Mouse (Mus musculus) ovary, postnatal 36 days (tissue): ENCODE data around the gene Dync2li1.

ENCODE experiments used
- DNase-seq: peaks from one replicate; pipeline ENCODE4 v3.0.0; 2022; ENCODE audit warnings: low spot score, mixed read lengths

Gene Dync2li1

DNA sequence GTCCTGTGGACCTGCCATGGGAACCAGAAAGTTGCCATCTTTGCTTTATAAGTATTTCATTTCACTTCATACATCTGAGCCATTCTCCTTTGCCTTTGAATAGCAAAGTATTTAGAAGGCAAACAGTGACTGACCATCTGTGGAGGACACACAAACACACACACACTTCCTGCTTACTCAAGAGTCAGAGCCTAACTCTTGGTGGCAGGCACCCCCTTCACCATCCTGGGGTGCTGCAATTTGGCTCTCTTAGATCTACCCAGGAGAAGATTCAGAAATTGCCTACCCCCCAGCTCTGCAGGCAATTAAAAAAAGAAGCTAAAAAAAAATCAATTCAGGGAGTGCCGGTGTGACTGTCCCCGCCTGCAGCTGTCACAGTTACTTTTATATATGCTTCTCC, 20.2 kb downstream of the Dync2li1 start:
- DNase-seq: no peak

DNA sequence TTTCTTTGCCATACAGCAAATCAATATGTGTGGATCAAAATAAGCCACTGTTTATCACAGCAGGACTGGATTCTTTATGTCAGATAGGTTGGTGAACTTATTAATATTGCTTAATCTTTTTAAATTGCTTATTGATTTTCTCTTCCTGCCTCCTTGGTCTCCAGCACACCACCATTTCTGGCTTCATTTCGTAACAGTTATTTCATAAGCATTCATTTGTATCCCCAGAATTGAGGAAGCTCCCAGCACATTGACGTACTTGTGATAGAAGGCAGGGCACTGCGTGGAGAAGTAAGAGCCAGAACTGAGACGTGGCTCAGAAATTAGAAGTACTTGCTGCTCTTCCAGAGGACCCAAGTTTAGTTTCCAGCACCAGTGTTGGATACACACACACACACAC, 21.3 kb downstream of the Dync2li1 start:
- DNase-seq: no peak

DNA sequence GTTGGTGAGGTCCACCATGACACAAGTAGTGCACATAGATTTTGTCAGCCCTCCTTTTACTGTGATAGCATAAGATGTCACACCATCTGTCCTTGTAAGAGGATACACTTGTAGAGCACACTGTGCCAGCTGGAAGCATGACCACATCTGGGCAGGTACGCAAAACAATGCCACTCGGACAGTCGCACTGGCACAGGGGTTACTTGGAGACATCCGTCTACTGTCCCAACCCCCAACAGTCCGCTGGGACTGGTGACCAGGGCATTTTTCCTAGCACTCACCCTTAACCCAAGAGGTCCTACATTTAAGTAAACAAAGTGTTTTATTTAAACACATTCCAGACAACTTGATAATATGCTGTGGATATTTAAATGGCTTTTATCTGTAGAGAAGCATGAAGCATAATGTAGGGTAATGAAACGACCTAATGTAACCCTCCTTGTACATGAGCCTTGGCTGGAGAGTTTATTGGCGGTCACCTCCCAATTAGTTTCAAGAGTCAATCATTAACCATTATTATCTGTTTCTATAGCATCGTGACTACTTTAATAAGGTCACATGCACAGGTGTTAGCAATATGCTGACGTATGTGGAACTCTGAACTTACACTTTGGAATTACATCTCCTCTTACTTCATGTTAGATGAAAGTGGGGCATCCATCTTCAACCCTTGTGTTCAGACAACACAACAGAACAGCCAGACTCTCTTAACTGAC, 24.2 kb downstream of the Dync2li1 start:
- no peak for DNase-seq

DNA sequence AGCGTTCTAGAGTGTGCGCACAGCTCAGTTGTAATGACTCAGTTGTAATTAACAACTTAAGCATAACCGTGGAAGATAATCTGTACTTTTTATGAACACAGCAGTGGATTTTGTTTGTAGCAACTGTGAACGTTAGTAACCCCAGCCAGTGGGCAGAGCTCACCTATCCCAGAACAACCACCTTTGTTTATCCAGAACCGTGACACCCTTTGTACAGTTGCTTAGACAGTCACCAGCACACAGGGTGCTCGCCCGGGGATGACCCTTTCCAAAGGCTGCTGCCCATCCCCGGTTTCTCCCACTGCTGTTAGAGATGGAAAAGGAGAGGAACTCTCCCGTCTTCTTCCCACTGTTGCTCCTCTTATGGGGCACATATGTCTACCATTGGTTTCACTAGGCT, 27.2 kb downstream of the Dync2li1 start:
- no peak for DNase-seq

DNA sequence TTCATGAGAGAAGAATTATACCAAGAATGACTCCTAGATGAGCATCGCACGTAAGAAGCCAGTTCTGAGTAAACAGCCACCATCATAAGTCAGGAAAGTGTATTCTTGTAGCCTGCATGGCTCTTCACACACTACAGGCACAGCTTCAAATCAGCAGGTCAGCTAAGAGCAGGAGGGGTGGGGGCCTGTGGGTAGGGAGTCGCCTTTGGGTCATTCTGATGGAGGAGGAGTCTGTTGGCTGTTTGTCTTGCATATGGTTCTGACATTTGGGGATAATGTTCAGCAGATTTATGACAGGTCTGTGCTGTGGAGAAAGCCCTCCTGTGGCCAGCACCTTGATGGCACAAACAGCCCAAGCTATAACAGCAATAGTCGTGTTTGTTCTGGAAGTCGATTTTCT, 29.9 kb downstream of the Dync2li1 start:
- DNase-seq: no peak

DNA sequence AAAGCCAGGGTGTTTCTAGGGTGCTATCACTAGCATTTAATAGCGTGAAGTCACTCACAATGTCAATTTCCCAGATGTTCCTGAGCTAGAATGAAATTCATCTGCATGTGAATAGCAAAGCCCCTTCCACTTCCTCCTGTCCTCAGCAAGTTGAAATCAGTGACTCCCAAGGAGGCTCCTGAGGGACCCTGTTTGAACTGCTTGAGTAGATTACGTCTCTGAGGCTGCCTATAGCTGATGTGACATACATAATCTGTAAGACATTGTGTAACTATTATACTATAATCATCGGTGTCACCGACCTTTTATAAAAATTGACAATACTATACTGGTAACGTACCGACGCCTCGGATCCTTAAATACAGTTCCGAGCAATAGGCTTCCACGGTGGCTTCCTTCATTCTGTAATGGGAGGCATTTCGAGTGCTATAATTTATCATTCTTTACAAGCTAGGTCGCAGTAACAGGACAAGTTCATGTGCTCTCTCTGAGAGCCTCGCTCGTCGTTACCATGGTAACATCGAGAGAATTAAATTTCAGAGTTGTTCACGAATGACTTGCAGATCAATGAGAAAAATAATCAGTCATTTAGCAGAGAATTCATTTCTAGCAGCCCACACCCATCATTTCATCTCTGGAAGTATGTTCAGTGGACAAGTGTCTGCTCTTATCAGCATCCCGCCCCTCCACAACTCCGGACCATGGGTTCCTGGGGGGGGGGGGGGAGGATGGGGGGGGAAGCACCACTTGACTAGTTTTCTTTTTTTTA, 30.5 kb downstream of the Dync2li1 start:
- no peak for DNase-seq

DNA sequence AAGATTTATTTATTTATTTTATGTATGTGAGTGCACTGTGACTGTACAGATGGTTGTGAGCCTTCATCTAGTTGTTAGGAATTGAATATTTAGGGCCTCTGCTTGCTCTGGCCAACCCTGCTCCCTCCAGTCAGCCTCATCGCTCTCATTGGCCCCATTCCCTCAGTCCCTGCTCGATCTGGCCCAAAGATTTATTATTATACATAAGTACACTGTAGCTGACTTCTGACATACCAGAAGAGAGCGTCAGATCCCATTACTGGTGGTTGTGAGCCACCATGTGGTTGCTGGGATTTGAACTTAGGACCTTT, 31.1 kb downstream of the Dync2li1 start:
- no peak for DNase-seq

DNA sequence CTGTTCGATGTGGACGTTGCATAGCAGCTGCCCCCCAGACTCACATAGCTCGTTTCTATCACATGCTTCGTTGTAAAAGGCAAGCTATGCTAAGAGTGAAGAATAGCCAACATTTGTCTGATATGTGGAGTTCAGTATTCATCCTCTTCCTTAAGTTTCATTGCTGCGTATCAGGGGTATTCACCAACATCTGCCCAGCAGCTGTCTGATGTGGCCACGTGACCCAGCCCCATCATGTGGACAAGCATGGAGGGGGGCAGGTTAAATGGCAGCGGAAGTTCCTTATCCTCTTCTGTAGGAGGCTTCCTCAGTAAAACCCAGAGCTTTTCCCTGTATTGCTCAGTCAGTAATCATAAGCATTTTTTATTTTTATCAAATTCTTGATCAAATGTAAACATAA, 31.5 kb downstream of the Dync2li1 start:
- no peak for DNase-seq

DNA sequence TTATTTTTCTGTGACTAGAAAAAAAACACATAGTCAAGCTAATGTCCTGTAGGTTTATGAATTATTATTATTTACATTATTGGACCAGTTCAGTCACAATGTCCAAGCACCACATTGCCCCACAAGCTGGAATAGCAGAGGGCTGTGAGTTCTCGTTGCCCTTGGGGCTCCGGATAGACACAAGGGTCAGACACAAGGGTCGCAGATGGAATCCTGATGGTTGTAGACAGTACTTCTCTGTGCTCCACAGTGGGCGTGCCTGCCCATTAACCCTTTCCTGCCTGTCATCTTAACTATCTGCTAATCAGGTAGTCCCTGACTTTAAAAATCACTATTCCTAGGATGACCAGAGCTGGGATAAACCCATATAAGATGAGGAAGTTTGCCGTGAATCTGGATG, 31.9 kb downstream of the Dync2li1 start:
- no peak for DNase-seq

DNA sequence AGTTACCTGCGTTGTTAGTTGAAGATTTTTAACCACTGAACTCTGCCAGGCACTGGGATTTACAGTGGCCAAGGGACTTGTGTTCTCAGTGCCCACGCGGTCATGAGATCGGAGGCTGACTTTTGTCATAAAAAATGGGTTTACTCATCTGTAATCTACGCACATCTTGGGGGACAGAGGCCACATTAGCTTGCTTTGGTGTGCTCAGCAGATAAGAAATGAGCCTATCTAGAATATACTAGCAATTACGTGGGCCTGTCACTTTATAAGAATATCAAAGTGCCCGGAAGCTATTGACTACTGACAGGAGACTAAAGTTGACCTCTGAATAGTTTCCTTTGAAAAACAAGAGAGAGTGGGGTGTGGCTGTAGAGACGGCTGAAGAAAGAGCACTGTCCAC, 32.7 kb downstream of the Dync2li1 start:
- DNase-seq: no peak

DNA sequence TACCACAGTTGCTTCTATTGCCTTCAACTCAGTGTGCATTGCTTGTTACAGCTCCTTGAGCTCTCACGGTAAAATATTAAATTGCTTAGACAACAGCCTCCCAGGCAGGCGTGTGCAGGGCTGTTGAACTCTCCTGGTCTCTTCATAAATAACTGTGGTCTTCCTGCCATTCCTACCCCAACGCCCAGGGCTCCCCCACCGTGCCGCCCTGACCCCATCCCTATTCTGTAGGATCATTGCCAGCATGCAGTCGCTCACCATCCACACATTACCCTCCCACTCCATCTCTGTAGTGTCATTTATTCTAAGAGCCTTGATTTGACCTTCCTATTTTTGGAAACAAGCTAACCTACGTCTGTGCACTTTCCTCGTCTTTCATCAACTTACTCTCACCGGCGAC, 38.8 kb downstream of the Dync2li1 start:
- DNase-seq: no peak

DNA sequence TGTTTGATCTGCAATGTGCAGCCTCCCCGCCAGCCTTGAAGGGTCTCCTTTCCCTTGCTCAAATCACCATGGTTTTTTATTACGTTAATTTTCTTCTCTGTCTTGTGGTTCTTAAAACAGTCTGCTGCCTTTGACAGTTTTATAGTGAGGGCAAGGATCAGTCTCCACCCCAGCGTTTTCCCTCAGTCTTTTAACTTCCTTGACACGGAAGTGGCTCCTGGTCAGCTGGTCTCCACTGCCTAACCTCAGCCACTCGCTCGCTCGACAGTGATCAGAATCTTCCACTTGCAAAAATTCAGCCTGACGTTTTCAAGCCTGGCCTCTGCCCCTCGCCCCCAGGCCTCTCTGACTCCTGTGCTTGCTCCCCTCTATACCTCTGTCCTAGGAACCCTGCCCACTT, 39.4 kb downstream of the Dync2li1 start:
- DNase-seq: no peak

DNA sequence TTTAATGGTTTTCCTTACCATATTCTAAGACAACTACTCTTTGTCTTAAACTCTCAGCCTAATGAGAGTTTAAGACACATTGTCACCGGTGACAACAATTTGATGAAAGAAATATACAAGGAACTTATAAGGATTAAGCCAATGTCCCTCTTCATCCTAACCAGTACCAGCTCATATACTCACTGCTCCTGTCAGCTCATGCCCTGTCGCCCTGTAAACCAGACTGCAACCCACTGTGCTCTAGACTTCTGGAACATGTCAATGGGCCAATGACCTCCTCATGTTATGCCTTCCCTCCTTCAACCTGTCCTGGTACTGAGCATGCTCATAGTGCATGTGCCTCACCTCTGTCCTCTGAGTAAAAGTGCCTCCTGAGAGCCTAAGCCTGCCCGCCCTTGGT, 41.6 kb downstream of the Dync2li1 start:
- no peak for DNase-seq

DNA sequence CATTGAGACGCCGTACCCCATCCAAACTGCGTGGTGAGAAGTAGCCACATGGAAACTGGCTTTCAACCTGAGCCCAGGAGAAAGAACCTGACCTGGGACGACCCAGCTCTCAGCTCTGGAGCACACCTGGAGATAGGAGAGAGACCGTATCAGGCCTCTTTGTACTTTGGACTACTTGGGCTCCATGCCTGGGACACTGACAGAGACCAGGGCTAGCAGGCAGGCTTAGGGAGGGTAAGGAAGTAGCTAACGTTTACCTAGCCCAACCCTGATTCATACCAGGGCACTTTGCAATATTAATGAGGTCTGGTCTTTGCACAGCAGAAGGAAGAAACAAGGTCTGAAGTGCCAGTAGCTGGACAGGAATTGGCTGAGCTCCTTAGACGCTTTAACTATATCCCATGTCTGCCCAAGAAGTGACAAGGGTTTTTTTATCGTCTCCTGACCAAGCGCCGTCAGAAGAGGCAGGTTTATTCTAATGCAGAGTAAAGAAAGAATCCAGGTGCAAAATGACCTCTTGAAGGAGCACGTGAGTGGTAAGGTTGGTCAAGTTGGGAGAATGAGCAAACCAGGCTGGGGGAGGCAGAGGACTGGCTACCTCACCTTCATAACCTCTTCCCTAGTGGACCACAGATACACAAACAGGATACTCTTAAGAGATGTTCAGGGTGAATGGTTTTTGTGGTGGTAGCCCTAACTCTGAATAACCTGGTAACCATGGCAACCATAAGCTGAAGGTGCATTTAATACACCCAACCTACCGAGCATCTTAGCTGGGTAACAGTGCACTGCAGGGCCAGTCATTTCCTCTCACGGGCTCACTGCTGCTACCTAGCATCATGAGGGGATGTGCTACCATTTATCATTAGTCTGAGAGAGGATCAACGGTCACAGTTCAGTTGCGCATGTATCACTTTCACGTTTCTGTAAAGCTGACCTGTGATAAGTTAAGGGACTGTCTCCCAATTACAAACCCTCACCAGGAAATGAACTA, 46.4 kb downstream of the Dync2li1 start:
- no peak for DNase-seq

DNA sequence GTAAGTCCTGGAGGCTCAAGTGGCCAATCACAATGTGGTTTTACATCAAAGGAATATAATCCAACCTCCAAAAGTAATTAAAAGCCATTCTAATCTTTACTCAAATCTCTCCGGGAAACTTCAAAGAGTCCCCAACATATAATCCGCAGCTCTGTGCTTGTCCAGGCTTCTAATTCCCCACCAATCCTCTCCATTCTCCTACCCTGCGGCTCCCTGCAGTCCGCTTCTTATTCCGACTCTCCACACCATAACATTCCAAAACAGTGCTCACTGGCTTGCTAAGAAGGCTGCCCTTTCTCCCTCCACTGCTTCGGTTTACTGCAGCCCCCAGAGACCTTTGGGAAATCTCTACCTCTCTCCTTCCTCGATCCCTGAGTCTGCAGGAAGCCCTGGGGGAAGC, 47.8 kb downstream of the Dync2li1 start:
- DNase-seq: no peak

DNA sequence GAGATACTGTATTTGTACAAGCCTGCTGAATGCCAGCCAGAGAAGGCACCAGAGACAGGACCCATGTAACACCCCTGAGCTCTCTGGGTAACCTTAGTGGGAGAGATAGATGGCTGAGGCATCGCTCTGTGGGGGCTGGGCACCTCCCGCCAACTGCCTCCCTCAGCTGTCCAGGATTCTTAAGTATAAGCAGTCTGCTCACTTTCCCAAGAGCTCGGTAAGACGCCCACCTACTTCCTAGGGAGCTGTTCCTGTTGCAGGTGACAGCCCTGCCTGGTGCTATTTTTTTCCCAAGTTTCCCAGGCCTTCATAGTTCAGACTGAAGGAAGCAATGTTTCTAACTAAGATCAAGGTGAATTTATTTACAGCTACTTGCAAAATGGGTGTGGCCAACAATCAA, 48.9 kb downstream of the Dync2li1 start:
- DNase-seq: no peak

DNA sequence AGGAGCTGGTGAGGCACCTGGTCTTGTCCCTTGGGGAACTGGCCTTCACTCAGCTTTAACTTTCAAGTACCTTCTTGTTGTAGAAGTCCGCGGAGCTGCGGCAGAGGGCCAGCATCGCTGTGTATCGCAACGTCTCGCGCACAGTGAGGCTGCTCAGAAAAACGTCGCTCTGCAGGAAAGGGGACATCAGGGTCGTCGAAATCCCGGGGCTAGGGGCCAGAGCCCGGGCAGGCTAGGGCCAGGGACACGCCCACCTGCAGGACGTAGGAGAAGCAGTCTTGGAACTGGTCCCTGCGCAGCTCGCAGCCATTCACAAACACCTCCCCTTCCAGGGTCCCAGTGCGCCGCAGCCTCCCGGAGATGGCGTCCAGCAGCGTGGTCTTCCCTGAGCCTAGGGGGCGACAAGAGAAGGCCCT, 49.7 kb downstream of the Dync2li1 start, which contains the start of gene Abcg8:
Abcg8 (plus strand) TSS at position 352 of the 416 bp plus-strand sequence.
- DNase-seq: peak; percentile 25

DNA sequence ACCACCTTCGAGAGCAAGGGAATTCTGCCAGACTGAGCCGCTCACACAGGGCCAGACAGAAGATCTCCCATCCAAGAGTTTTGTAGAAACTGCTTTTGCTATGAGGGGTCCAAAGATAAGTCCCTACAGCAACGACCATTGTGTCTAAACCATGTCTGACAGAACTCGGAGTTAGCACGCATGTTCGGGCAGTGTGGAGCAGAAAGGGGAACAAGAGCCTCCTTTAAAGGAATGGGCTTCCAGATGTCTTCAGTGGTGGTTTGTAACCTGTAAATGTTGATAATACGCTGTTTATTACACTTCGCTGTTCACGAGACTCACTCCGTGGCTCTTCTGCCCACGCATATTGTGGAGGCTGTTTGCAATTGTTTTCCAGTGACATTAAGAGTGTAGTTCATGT, 51.3 kb downstream of the Dync2li1 start:
- DNase-seq: no peak

DNA sequence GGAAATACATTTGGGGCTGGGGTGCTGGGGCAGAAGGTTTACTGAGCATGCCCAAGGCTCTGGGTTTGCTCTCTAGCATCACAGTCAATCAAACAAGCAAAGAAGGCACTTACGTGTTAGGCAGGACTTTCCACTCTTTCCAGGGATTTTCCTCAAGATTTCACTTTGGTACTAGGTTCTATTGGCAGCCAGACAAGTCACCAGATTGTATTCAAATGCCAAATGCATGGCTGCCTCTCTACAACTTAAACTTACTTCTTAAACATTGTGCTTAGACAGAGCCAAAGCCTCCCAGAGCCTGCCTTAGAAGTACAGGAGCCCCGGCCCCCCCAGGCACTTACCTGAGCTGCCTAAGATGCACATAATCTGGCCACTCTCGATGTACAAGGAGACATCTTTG, 55.4 kb downstream of the Dync2li1 start:
- no peak for DNase-seq

DNA sequence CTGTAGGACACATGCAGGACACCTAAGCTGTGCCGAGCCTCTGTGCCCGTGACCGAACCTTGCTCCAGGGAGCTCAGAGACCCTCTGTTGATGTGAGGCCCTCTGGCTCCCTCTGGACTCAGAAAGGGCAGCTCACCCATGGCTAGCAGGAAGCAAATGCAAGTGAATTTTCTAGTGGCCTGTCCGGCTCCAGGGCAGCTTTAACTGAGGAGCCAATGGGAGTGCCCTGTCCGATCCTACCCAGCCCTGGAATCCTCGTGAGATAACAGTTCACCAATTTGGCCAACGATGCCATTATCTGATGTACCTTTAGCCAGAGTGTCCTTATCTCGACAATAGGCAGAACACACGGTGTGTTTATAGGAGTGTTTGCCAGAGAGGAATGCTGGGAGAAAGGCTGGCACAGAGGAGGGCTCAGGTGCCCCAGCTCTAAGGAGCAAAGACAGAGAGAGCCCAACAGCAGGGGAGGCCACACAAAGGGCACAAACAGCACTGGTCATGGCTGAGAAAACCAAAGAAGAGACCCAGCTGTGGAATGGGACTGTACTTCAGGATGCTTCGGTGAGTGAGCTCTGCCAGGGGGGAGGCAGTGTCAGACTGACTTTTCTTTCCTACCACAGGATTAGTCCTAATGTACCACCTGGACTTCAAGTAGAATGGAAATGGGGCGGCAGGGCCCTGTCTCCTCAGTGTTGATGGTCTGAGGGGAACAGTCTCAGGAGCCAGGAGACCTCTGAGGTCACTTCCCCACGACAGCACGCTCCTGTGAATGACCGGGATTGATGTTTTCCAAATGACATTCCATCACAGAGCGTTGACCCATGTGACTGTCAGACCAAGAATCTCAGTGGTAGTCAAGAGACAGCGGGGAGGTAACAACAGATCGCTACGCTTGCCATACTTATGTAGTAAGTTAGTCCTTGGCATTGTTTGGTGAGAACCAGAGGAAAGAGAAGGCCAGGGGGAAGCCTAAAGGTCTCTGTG, 56.7 kb downstream of the Dync2li1 start, which contains the start of gene Abcg5:
Abcg5 (minus strand) TSS at position 278 of the 984 bp plus-strand sequence.
- no peak for DNase-seq

DNA sequence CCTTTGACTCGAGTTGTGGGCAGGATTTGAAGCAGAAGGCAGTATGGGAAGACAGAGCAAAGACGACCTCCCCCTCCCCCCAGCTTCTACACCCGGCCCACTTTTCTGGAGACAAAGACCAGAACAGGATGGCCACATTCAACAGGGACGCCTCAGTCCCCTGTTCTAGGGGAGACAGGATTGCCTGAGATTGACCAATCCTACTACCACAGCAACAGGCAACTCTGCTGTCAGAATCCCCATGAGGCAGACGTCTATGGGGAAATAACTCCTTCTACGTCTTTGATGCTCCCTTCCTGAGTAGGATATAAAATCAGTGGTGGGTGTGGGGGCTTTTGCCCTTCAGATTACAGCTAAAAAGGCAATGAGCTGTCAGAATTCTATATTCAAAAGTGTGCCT, 58.0 kb downstream of the Dync2li1 start:
- DNase-seq: no peak
